Mouse (Mus musculus) retina, embryonic 14.5 days (tissue): ENCODE measurements around the gene Zfyve21.

Source experiments
- DNase-seq: peaks from one replicate; pipeline ENCODE4 v3.0.0-alpha.2; 2015; ENCODE audit warnings: low spot score

Gene Zfyve21

GRCm38 (mm10) chr12:111843470-111843869 is 29.5 kb downstream of the Zfyve21 start:
- no peak for DNase-seq

- no peak for DNase-seq
Measured at GRCm38 (mm10) chr12:111845953-111846352, 32.0 kb downstream of the Zfyve21 start.

DNA sequence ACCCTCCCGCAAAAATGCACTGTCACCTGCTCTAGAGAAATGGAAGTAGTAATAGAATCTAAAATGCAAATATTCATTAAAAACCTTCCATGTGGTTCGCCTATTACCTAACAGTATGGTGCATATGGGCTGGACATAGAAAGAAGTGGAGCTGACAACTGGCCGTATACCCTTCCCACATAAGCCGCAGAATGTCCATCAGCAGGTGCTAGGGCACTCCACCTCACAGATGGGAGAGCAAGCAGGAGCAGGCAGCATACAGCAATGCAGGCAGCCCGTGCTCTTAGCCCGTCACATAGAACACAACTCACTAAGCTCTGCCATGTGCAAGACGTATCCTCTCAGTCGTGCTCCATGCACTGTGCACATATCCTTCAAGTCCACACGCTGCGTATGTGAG is 32.8 kb downstream of the Zfyve21 start:
- no peak for DNase-seq

GRCm38 (mm10) chr12:111848300-111848798 is 34.4 kb downstream of the Zfyve21 start:
- DNase-seq: no peak

- DNase-seq: peak; percentile 5
Measured at GRCm38 (mm10) chr12:111851235-111851634, 37.3 kb downstream of the Zfyve21 start.

- DNase-seq: peak; percentile 2
Measured at GRCm38 (mm10) chr12:111851745-111852144, 37.8 kb downstream of the Zfyve21 start.

GRCm38 (mm10) chr12:111853011-111853436 is 39.1 kb downstream of the Zfyve21 start:
- no peak for DNase-seq

DNA sequence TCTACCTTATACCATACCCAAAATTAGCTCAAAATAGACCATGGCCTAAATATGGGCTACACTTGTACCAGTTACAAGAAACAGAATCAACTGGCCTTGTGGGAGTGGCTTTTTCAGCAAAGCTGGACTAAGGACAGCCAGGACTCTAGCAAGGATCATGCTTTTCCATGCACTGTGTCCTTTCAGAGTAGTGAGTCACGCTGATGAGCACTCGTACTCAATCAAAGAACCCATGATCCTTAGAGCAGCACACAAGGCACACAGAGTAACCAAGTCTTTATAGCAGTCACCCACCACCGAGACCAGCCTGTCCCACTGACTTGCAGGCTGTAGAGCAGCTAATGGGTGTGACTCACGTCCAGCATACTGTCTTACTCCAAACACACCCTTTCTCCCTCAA is 39.6 kb downstream of the Zfyve21 start:
- no peak for DNase-seq

GRCm38 (mm10) chr12:111855448-111855847 is 41.5 kb downstream of the Zfyve21 start:
- DNase-seq: no peak

- DNase-seq: no peak
Measured at GRCm38 (mm10) chr12:111864206-111864824, 50.3 kb downstream of the Zfyve21 start.

GRCm38 (mm10) chr12:111869806-111870205 is 55.8 kb downstream of the Zfyve21 start:
- DNase-seq: no peak

GRCm38 (mm10) chr12:111870811-111871210 is 56.8 kb downstream of the Zfyve21 start:
- no peak for DNase-seq

DNA sequence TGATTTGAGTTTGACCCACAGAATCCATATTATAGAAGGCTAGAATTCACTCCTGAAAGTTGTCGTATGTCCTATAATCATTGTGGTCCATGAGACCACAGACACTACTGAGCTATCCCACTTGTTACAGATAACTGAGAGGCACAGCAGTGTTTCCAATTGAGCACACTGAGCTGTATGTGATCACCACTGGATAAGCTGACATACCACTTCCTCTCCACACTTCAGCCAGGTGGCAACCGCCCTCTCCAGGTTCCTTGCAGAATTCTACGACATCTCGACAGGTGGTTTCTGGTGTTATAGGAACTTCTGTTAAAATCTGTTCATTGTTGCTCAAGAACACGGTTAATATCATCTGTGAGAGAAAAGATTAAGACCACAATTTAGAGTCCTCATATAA is 58.1 kb downstream of the Zfyve21 start:
- DNase-seq: no peak

GRCm38 (mm10) chr12:111874601-111875140 is 60.7 kb downstream of the Zfyve21 start:
- no peak for DNase-seq

DNA sequence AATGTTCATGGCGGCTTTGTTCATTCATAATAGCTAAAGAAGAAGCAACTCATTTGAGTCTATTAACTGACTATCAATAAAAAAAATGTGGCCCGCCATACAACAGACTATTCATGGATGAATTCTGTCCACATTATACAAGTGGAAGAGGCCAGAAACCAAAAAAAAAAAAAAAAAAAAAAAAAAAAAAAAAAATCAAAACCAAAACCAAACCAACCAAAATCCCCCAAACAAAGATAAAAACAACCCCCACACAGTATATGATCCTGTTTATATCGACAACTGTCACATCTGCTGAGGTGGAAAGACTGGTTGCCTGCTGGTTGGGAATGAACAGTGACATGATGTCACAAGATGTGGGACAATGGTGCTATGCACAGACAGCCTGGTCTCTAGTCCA is 61.5 kb downstream of the Zfyve21 start:
- DNase-seq: no peak

- DNase-seq: peak; percentile 88
Measured at GRCm38 (mm10) chr12:111878213-111878612, 64.2 kb downstream of the Zfyve21 start.
